Mouse (Mus musculus): ENCODE data around the gene Zfp420. TPM values are rescaled to one million over a fixed set of nuclear protein-coding genes. Genes with fewer than 3 reads are reported as not detected.
"Not testable (repeated sequence)": the region's sequence is repeated elsewhere in the genome, so short reads cannot be mapped to it uniquely, and the experiment has no call there.

Gene Zfp420
- polyA plus RNA-seq, 1 experiment from 2014 or later, result 8.4 TPM

DNA sequence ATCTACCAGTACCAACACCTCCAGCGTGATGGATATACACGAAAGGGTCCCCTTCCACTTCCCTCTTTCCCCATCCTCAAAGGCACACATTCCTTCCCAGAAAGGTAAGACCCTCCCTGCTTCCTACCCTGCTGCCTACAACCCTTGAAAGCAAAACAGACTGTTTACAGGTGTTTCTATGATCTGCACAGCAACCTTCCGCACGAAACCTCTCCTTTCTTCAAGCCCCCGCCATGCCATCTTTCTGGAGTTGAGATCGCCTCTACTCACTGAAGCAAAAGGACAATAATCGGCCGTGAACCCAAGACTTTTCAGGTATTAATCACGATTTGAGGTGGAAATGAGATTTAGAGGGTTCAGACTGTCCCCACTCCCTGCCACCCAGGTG lies 7.0 kb upstream of the Zfp420 start:
- peak overlapping the region; percentile 72 for H3K4me3 ChIP-seq
- peaks cover 38% of the 10 kb centered on the region for H3K36me3 ChIP-seq (replicated peaks)
- 58% methylated on average over 9 of the region's 9 CpGs for WGBS
- no peak for DNase-seq (ENCODE audit: extremely low spot score, low spot score)
- H3K27ac ChIP-seq, result peak overlapping the region; percentile 86
- H3K9me3 ChIP-seq, result peaks cover 8% of the 10 kb centered on the region; the same call in 1 of the 2 replicates
- H3K27me3 ChIP-seq (ENCODE audit: poor library complexity, severe bottlenecking), result no peaks in the 10 kb centered on the region
- H3K4me1 ChIP-seq, result peaks cover 14% of the 10 kb centered on the region

DNA sequence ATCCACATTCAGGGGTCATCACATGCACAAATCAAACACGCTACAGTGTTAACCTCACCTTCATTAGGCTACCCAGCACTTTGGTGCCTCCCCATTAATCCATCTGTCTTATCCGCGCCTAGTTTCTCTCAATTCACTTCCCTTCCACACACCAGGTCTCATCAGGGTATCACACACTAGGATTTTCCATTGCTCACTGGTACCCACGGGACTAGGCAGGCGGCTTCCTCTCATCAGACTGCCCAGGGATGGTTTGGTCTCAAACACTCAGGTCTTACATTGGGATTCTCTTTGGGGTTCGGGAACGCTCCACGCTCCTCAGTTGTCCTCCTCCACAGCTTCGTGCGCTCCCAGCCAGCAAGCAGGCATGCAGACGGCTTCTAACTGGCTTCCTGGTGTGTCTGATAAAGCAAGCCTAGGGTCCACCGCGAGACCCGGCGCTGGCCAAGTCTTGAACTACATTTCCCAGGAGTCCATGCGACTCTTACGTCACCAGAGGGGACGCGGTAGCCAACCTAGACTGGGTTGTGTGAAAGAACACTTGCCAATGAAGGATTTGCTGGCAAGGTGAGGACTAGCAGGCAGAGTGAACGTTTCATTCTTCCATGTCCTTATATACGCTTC lies 6.4 kb upstream of the Zfp420 start, which contains the start of gene Zfp940:
Gene Zfp940, minus strand, starts transcription at position 451 of the 624 bp plus-strand sequence.
- Histone ChIP-seq H3K27ac (peak within 1 kb of the TSS; percentile 86), H3K4me1 (peaks cover 14% of the 10 kb centered on the region), H3K9me3 (peaks cover 8% of the 10 kb centered on the region; the same call in 1 of the 2 replicates), H3K27me3 (ENCODE audit: poor library complexity, severe bottlenecking) (no peaks in the 10 kb centered on the region), H3K4me3 (peak within 1 kb of the TSS; percentile 72), H3K36me3 (replicated peaks) (peaks cover 33% of the 10 kb centered on the region)
- WGBS, result 2% methylated on average over 21 of the region's 21 CpGs
- peak; percentile 87 for DNase-seq (ENCODE audit: extremely low spot score, low spot score)

DNA sequence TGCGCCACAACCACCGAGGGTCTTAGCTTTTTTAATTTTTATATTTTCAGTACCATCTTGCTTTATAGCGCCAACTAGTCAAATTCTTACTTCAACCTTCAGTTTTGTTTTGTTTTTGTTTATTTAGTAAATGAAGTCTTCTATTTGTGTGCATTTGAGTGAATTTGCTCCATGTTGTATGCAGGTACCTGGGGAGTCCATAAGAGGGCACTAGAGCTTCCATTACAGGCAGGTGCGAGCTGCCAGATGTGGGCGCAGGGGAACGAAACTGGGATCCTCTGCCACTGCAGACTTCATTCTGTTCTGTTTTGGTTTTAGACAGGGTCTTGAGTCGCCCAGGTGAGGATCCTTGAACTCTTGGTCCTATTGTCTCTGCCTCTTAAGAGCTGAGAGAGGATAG lies 1.9 kb downstream of the Zfp420 start:
- DNase-seq (ENCODE audit: extremely low spot score, low spot score), result no peak
- H3K4me3 ChIP-seq, result no peak overlapping the region
- H3K27ac ChIP-seq, result no peak overlapping the region
- WGBS, result 87% methylated on average over 7 of the region's 7 CpGs
- no peaks in the 10 kb centered on the region for H3K27me3 ChIP-seq (ENCODE audit: poor library complexity, severe bottlenecking)
- peaks cover 10% of the 10 kb centered on the region for H3K36me3 ChIP-seq (replicated peaks)
- H3K4me1 ChIP-seq, result peaks cover 13% of the 10 kb centered on the region
- peaks cover 7% of the 10 kb centered on the region; the same call in 1 of the 2 replicates for H3K9me3 ChIP-seq

DNA sequence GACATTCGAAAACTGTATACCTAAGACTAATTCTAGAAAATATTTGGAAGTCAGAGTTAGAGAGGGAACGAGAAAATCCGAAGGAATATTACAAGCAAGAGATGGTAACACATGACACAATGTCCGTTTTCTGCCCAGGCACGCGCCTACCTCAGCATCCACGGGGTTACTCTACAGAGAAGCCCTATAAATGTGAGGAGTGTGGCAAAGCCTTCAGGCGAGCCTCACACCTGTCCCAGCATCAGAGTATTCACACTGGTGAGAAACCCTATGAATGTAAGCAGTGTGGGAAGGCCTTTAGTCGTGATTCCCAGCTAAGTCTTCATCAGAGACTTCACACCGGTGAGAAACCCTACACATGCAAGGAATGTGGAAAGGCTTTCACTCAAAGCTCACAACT lies 14.5 kb downstream of the Zfp420 start:
- no peak for DNase-seq (ENCODE audit: extremely low spot score, low spot score)
- Histone ChIP-seq H3K4me3 (no peak overlapping the region), H3K36me3 (replicated peaks) (peaks cover 65% of the 10 kb centered on the region), H3K27ac (no peak overlapping the region), H3K27me3 (ENCODE audit: poor library complexity, severe bottlenecking) (no peaks in the 10 kb centered on the region), H3K4me1 (no peaks in the 10 kb centered on the region), H3K9me3 (peaks cover 48% of the 10 kb centered on the region)
- 97% methylated on average over 10 of the region's 10 CpGs for WGBS

DNA sequence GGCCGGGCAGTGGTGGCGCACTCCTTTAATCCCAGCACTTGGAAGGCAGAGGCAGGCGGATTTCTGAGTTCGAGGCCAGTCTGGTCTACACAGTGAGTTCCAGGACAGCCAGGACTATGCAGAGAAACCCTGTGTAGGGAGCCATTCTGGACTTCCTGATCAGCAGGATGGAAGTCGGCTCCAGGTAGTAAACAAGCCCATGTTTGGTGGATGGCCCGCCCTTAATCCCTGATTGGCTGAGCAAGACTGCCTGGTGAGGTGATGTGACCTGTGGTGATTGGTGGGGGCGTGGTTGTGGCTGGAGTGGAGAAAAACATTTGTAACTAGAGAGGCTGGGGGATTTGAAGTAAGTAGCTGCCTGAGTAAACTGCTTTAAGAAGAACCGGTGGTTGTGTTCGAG lies 17.8 kb downstream of the Zfp420 start:
- Histone ChIP-seq H3K36me3 (replicated peaks) (peaks cover 54% of the 10 kb centered on the region), H3K9me3 (peaks cover 41% of the 10 kb centered on the region)
- not testable (repeated sequence) for H3K27ac ChIP-seq; H3K4me1 ChIP-seq; H3K4me3 ChIP-seq; H3K27me3 ChIP-seq (ENCODE audit: poor library complexity, severe bottlenecking); DNase-seq (ENCODE audit: extremely low spot score, low spot score)
- WGBS, result 95% methylated on average over 9 of the region's 9 CpGs

DNA sequence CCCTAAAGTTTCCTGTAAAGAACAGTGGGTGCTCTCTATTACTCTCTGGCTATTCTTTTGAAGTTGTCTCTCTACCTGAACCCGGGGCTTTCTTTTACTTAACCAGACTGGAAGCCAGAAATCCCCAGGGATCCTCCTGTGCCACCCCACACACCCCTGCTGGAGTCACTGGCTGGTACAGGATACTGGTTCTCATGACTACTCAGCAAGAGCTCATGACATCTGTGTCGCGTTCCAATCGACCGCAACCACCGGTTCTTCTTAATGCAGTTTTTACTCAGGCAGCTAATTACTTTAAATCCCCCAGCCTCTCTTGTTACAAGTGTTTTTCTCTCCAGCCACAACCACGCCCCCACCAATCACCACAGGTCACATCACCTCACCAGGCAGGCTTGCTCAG lies 20.3 kb downstream of the Zfp420 start:
- 64% methylated on average over 7 of the region's 7 CpGs for WGBS
- H3K27me3 ChIP-seq (ENCODE audit: poor library complexity, severe bottlenecking), result no peaks in the 10 kb centered on the region
- no peak overlapping the region for H3K4me3 ChIP-seq
- DNase-seq (ENCODE audit: extremely low spot score, low spot score), result no peak
- no peaks in the 10 kb centered on the region for H3K4me1 ChIP-seq
- peaks cover 47% of the 10 kb centered on the region for H3K9me3 ChIP-seq
- peaks cover 29% of the 10 kb centered on the region for H3K36me3 ChIP-seq (replicated peaks)
- H3K27ac ChIP-seq, result no peak overlapping the region

DNA sequence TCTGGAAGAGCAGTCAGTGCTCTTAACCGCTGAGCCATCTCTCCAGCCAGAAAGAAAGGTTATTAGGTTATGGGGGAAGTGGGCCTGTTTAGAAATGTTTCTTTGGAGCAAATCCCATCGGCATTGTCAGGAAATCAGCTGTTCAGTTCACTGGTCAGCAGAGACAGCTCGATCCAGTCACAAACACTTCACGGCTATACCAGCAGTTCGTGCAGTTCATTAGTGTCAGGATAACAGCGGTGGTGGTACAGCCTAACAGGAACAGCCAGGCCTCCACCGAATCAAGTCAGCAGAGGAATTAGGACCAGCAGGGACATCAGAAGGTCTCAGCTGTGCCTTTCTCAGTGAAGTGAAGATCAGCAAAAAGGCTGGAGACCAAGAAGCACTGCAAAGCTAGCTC lies 21.1 kb downstream of the Zfp420 start:
- no peaks in the 10 kb centered on the region for H3K27me3 ChIP-seq (ENCODE audit: poor library complexity, severe bottlenecking)
- no peak for DNase-seq (ENCODE audit: extremely low spot score, low spot score)
- H3K27ac ChIP-seq, result no peak overlapping the region
- H3K4me1 ChIP-seq, result no peaks in the 10 kb centered on the region
- WGBS, result 93% methylated on average over 7 of the region's 7 CpGs
- peaks cover 20% of the 10 kb centered on the region for H3K36me3 ChIP-seq (replicated peaks)
- peaks cover 47% of the 10 kb centered on the region for H3K9me3 ChIP-seq
- H3K4me3 ChIP-seq, result no peak overlapping the region

DNA sequence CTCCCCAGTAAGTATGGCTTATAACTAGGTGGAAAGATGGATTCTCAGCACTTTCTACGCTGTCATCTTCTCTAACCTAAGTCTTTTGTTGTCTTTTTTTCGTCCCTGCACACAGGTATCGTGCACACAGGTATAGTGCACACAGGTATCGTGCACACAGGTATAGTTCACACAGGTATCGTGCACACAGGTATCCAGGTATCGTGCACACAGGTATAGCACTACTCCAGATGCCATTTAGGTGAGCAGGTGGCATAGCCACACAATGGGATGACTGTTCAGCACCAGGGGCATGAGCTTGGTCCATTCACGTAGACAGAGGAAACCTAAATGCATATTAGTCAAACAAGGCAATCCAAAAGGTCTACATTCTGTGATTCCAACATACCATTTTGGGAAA lies 30.7 kb downstream of the Zfp420 start:
- peaks cover 61% of the 10 kb centered on the region for H3K36me3 ChIP-seq (replicated peaks)
- 95% methylated on average over 7 of the region's 7 CpGs for WGBS

DNA sequence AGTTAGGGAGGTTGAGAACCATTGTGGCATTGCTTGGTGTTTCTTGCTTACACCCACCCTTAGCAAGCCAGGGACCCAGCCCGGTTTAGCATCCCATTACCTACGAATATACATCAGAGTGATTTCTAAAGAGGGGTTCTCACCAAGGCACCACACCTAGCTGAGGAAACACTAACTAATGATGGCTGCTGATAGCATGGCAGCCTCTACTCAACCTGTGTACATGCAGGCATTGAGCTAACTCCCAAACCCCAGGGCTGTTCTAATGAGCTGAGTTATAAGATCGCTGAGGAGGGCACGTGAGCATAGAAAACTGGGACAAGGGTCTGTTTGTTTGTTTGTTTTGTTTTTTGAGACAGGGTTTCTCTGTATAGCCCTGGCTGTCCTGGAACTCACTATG lies 33.0 kb downstream of the Zfp420 start:
- H3K36me3 ChIP-seq (replicated peaks), result peaks cover 83% of the 10 kb centered on the region
- H3K4me3 ChIP-seq, result no peak overlapping the region
- no peak overlapping the region for H3K27ac ChIP-seq
- DNase-seq (ENCODE audit: extremely low spot score, low spot score), result no peak
- no peaks in the 10 kb centered on the region for H3K4me1 ChIP-seq
- WGBS, result 96% methylated on average over 4 of the region's 4 CpGs
- H3K27me3 ChIP-seq (ENCODE audit: poor library complexity, severe bottlenecking), result no peaks in the 10 kb centered on the region
- peaks cover 69% of the 10 kb centered on the region for H3K9me3 ChIP-seq

More for the DNA sequence above, 30.7 kb downstream of the Zfp420 start:
- DNase-seq (ENCODE audit: extremely low spot score, low spot score), result no peak
- Histone ChIP-seq H3K27ac (no peak overlapping the region), H3K4me3 (no peak overlapping the region), H3K9me3 (peaks cover 80% of the 10 kb centered on the region), H3K27me3 (ENCODE audit: poor library complexity, severe bottlenecking) (no peaks in the 10 kb centered on the region), H3K4me1 (no peaks in the 10 kb centered on the region)

DNA sequence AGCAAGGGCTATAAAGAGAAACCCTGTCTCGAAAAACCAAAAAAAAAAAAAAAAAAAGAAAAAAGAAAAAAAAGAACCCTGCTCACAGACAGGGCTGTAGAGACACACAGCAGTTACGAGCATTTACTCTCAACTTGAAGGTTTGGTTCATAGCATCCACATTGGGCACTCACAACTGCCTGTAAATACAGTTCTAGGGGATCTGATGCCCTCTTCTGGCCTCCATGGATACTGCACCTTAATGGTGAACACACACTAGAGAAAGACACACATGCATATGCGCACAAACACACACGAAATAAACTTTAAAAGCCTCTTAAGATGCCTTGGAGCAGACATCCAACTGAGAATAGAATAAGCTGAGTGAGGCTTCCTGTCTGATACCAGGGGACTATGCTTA lies 38.6 kb downstream of the Zfp420 start:
- H3K27ac ChIP-seq, result no peak overlapping the region
- no peaks in the 10 kb centered on the region for H3K27me3 ChIP-seq (ENCODE audit: poor library complexity, severe bottlenecking)
- peaks cover 42% of the 10 kb centered on the region for H3K9me3 ChIP-seq
- H3K36me3 ChIP-seq (replicated peaks), result peaks cover 95% of the 10 kb centered on the region
- H3K4me1 ChIP-seq, result no peaks in the 10 kb centered on the region
- WGBS, result 94% methylated on average over 4 of the region's 4 CpGs
- no peak overlapping the region for H3K4me3 ChIP-seq
- DNase-seq (ENCODE audit: extremely low spot score, low spot score), result no peak

DNA sequence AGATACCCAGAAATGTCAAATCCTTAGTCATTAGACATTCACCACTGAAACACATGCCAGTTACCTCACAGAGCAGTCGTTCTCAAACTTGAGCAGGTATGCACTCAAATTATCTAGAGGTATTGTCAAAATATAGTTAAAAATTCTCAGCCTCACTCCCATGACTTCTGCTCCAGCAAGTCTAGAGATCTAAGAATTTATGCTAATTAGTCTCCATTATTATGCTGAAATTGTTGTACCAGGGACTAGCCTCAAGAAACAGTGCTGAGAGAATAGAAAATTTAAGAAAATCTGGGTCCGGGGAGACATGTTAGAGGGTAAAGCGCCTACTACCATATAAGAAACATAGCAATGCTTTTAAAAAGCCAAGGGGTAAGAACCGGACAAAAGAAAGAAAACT lies 44.3 kb downstream of the Zfp420 start:
- DNase-seq (ENCODE audit: extremely low spot score, low spot score), result no peak
- H3K9me3 ChIP-seq, result 0 out of 2 replicates have a peak, but pooled peaks cover under 1% of the 10 kb centered on the region
- peaks cover 46% of the 10 kb centered on the region for H3K36me3 ChIP-seq (replicated peaks)
- WGBS, result 93% methylated on average over 4 of the region's 4 CpGs
- H3K27me3 ChIP-seq (ENCODE audit: poor library complexity, severe bottlenecking), result no peaks in the 10 kb centered on the region
- no peak overlapping the region for H3K4me3 ChIP-seq
- peaks cover 16% of the 10 kb centered on the region for H3K4me1 ChIP-seq
- H3K27ac ChIP-seq, result no peak overlapping the region

DNA sequence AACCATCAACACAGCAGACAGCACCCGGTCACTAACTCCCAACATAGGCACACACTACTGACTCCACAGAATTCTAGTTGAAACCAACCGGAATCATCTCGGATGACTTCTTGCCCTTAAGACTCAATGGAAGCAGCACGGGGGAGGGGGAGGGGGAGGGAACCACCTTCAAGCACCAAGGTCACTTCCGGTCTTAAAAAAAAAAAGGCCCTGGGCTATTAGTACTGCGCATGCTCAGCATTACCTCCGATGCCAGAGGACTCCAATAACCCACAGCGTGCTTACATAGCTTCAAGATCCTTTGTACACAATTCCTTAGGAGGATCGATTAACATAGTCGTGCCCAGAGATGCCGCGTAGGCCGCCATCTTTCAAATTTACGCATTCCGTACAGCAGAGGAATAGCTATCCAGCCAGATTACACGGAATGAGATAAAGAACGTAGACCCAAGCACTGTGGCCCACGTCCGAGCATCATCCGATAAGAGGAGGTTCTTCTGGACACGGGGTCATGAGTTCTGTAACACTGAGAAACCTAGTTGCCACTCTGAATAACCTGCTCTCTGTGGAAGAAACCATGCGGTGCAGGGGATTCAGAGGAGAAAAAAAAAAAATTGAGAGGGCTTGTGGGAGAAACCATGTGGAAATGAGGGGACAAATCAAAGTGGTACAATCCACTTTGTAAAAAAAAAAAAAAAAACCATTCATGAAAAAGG lies 46.3 kb downstream of the Zfp420 start, which contains the start of gene Zfp27:
Gene Zfp27, minus strand, starts transcription at position 607 of the 716 bp plus-strand sequence.
- peak within 1 kb of the TSS; percentile 64 for H3K4me3 ChIP-seq
- WGBS, result under 1% methylated on average over 22 of the region's 22 CpGs
- no peaks in the 10 kb centered on the region for H3K9me3 ChIP-seq
- peak; percentile 87 for DNase-seq (ENCODE audit: extremely low spot score, low spot score)
- no peaks in the 10 kb centered on the region for H3K27me3 ChIP-seq (ENCODE audit: poor library complexity, severe bottlenecking)
- peak within 1 kb of the TSS; percentile 96 for H3K27ac ChIP-seq
- H3K36me3 ChIP-seq (replicated peaks), result peaks cover 35% of the 10 kb centered on the region
- peaks cover 29% of the 10 kb centered on the region for H3K4me1 ChIP-seq

DNA sequence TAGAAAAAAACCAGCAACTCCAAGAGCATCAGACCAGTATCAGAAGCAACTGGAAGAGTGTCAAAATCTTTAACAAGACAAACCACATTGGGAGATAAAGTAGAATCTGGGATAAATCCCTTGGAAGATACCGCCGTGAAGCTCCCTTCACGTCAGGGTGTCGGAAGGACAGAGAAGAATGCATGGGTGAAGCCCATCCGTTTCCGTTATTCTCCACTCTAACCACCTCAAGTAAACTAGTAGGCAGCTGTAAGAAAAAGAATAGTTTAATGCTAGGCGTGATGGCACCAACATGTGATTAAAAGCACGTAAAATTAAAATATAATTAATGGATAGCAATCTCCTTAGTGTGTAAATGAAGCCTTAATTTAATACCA lies 46.9 kb downstream of the Zfp420 start:
- H3K36me3 ChIP-seq (replicated peaks), result peaks cover 35% of the 10 kb centered on the region
- DNase-seq (ENCODE audit: extremely low spot score, low spot score), result peak; percentile 16

More for the DNA sequence above, 46.9 kb downstream of the Zfp420 start:
- Histone ChIP-seq H3K4me1 (peaks cover 29% of the 10 kb centered on the region), H3K27me3 (ENCODE audit: poor library complexity, severe bottlenecking) (no peaks in the 10 kb centered on the region), H3K4me3 (peak overlapping the region; percentile 64), H3K9me3 (no peaks in the 10 kb centered on the region), H3K27ac (peak overlapping the region; percentile 96)
- WGBS, result 30% methylated on average over 8 of the region's 8 CpGs
